Mouse (Mus musculus) forebrain, embryonic 12.5 days (tissue): ENCODE results near the gene Ccdc158. TPM values are rescaled to one million over a fixed set of nuclear protein-coding genes. Genes with fewer than 3 reads are reported as not detected.
A peak's percentile ranks its signal among the peaks of the same experiment; 100 is the strongest.

Experiments
- ATAC-seq: fragments of 200-750 bp; cut with Nextera tagmentation; 2 replicates; pipeline ENCODE4 v1.8.0; 2017; ENCODE audit warnings: moderate TSS enrichment; ENCODE audit not compliant: low FRiP score
- H3K27ac ChIP-seq: fragments of 300-500 bp; sonication (generic); 2 replicates; pipeline ENCODE4 v1.5.1; 2016; ENCODE audit warnings: mild to moderate bottlenecking
- H3K27me3 ChIP-seq: fragments of 300-500 bp; sonication (generic); 2 replicates; pipeline ENCODE4 v1.6.1; 2016; ENCODE audit warnings: mild to moderate bottlenecking
- H3K36me3 ChIP-seq: fragments of 300-500 bp; sonication (generic); replicated peaks from 2 replicates; pipeline ENCODE4 v1.6.1; 2016; ENCODE audit warnings: mild to moderate bottlenecking
- H3K4me1 ChIP-seq: fragments of 300-500 bp; sonication (generic); 2 replicates; pipeline ENCODE4 v1.6.1; 2016
- H3K4me2 ChIP-seq: fragments of 300-500 bp; sonication (generic); 2 replicates; pipeline ENCODE4 v1.6.1; 2016; ENCODE audit warnings: mild to moderate bottlenecking, moderate library complexity
- H3K4me3 ChIP-seq: fragments of 300-500 bp; sonication (generic); replicated peaks from 2 replicates; pipeline ENCODE4 v1.5.1; 2016; ENCODE audit warnings: mild to moderate bottlenecking
- H3K9ac ChIP-seq: fragments of 300-500 bp; sonication (generic); 2 replicates; pipeline ENCODE4 v1.6.1; 2016; ENCODE audit warnings: mild to moderate bottlenecking
- H3K9me3 ChIP-seq: fragments of 300-500 bp; sonication (generic); 2 replicates; pipeline ENCODE4 v1.6.1; 2016
- WGBS: fragments of 180-500 bp; shearing (Covaris S2); methylation state at CpG from one replicate; pipeline ENCODE4 v1.1.7; 2016; 5-methylcytosine and 5-hydroxymethylcytosine counted together
- polyA plus RNA-seq: library from polyadenylated mRNA; unstranded; fragments of >200 nt; fragmentation: Nextera tagmentation; extraction: Ambion mirVana; gene quantifications from 2 replicates; pipeline ENCODE4 v1.2.1, GENCODE M21; 2016

Ccdc158 gene
- polyA plus RNA-seq, 1 experiment from 2014 or later = 0.56 TPM

- 79% methylated on average over 5 of the region's 5 CpGs for WGBS
- no peak overlapping the region for H3K4me3 ChIP-seq
These were observed 53.2 kb downstream of the Ccdc158 start for GRCm38 (mm10) chr5:92621883-92622282.

GRCm38 (mm10) chr5:92612756-92613155, 62.3 kb downstream of the Ccdc158 start:
- Histone ChIP-seq H3K27me3 (no peaks in the 10 kb centered on the region), H3K4me2 (no peak overlapping the region), H3K9me3 (no peaks in the 10 kb centered on the region), H3K9ac (no peak overlapping the region), H3K36me3 (no peaks in the 10 kb centered on the region), H3K4me1 (no peaks in the 10 kb centered on the region), H3K4me3 (no peak overlapping the region), H3K27ac (no peak overlapping the region)
- WGBS = 85% methylated on average over 4 of the region's 4 CpGs
- ATAC-seq = no peak

More at GRCm38 (mm10) chr5:92621883-92622282, 53.2 kb downstream of the Ccdc158 start:
- Histone ChIP-seq H3K27me3 (no peaks in the 10 kb centered on the region), H3K9me3 (peaks cover 7% of the 10 kb centered on the region; the same call in 1 of the 2 replicates), H3K4me1 (no peaks in the 10 kb centered on the region), H3K36me3 (no peaks in the 10 kb centered on the region), H3K4me2 (no peak overlapping the region), H3K9ac (no peak overlapping the region), H3K27ac (no peak overlapping the region)
- ATAC-seq = no peak

- Histone ChIP-seq H3K27ac (no peak overlapping the region), H3K4me1 (peaks cover 5% of the 10 kb centered on the region; the same call in 1 of the 2 replicates), H3K4me3 (no peak overlapping the region), H3K9me3 (no peaks in the 10 kb centered on the region), H3K27me3 (peaks cover 11% of the 10 kb centered on the region), H3K9ac (no peak overlapping the region), H3K36me3 (no peaks in the 10 kb centered on the region), H3K4me2 (no peak overlapping the region)
- 85% methylated on average over 5 of the region's 5 CpGs for WGBS
- no peak for ATAC-seq
These were observed 67.4 kb downstream of the Ccdc158 start for GRCm38 (mm10) chr5:92607492-92608229.

- 84% methylated on average over 10 of the region's 10 CpGs for WGBS
- Histone ChIP-seq H3K4me1 (peaks cover 5% of the 10 kb centered on the region; the same call in 1 of the 2 replicates), H3K36me3 (no peaks in the 10 kb centered on the region), H3K4me2 (no peak overlapping the region), H3K27me3 (peaks cover 21% of the 10 kb centered on the region), H3K9ac (no peak overlapping the region), H3K9me3 (no peaks in the 10 kb centered on the region), H3K4me3 (no peak overlapping the region), H3K27ac (no peak overlapping the region)
- ATAC-seq = no peak
These were observed 70.4 kb downstream of the Ccdc158 start for GRCm38 (mm10) chr5:92604452-92605247.

GRCm38 (mm10) chr5:92602691-92603690, 72.1 kb downstream of the Ccdc158 start, which contains the start of gene Stbd1:
Gene Stbd1, plus strand, starts transcription at chr5:92603041.
- no peaks in the 10 kb centered on the region for H3K36me3 ChIP-seq
- H3K9ac ChIP-seq = peak within 1 kb of the TSS; percentile 71
- WGBS = under 1% methylated on average over 63 of the region's 69 CpGs
- H3K4me2 ChIP-seq = peak within 1 kb of the TSS; percentile 95
- peak; percentile 95 for ATAC-seq
- H3K4me1 ChIP-seq = peaks cover 5% of the 10 kb centered on the region; the same call in 1 of the 2 replicates
- H3K27ac ChIP-seq = no peak within 1 kb of the TSS
- H3K4me3 ChIP-seq = peak within 1 kb of the TSS; percentile 67
- H3K27me3 ChIP-seq = peaks cover 21% of the 10 kb centered on the region
- H3K9me3 ChIP-seq = no peaks in the 10 kb centered on the region

- ATAC-seq = no peak
- no peak overlapping the region for H3K4me2 ChIP-seq
- no peak overlapping the region for H3K9ac ChIP-seq
- H3K4me3 ChIP-seq = no peak overlapping the region
- no peaks in the 10 kb centered on the region for H3K9me3 ChIP-seq
- H3K36me3 ChIP-seq = no peaks in the 10 kb centered on the region
- H3K27ac ChIP-seq = no peak overlapping the region
- H3K27me3 ChIP-seq = peaks cover 17% of the 10 kb centered on the region; the same call in 1 of the 2 replicates
- peaks cover 5% of the 10 kb centered on the region; the same call in 1 of the 2 replicates for H3K4me1 ChIP-seq
- WGBS = 86% methylated on average over 10 of the region's 10 CpGs
These were observed 76.0 kb downstream of the Ccdc158 start for GRCm38 (mm10) chr5:92599030-92599429.

- ATAC-seq = no peak
- H3K27ac ChIP-seq = no peak overlapping the region
- no peak overlapping the region for H3K4me2 ChIP-seq
- no peaks in the 10 kb centered on the region for H3K9me3 ChIP-seq
- no peak overlapping the region for H3K9ac ChIP-seq
- 93% methylated on average over 8 of the region's 8 CpGs for WGBS
- no peaks in the 10 kb centered on the region for H3K36me3 ChIP-seq
- peaks cover 7% of the 10 kb centered on the region; the same call in 1 of the 2 replicates for H3K27me3 ChIP-seq
- no peaks in the 10 kb centered on the region for H3K4me1 ChIP-seq
- H3K4me3 ChIP-seq = no peak overlapping the region
These were observed 78.2 kb downstream of the Ccdc158 start for GRCm38 (mm10) chr5:92596865-92597264.

- Histone ChIP-seq H3K27me3 (no peaks in the 10 kb centered on the region), H3K9me3 (no peaks in the 10 kb centered on the region), H3K4me3 (no peak overlapping the region), H3K9ac (no peak overlapping the region), H3K36me3 (no peaks in the 10 kb centered on the region), H3K27ac (no peak overlapping the region), H3K4me1 (no peaks in the 10 kb centered on the region), H3K4me2 (no peak overlapping the region)
- ATAC-seq = no peak
- 89% methylated on average over 5 of the region's 5 CpGs for WGBS
These were observed 80.0 kb downstream of the Ccdc158 start for GRCm38 (mm10) chr5:92595026-92595425.

- no peaks in the 10 kb centered on the region for H3K9me3 ChIP-seq
- H3K4me2 ChIP-seq = no peak overlapping the region
- H3K27me3 ChIP-seq = no peaks in the 10 kb centered on the region
- no peaks in the 10 kb centered on the region for H3K36me3 ChIP-seq
- H3K9ac ChIP-seq = no peak overlapping the region
- H3K4me3 ChIP-seq = no peak overlapping the region
- no peak overlapping the region for H3K27ac ChIP-seq
- 77% methylated on average over 10 of the region's 10 CpGs for WGBS
- no peak for ATAC-seq
- H3K4me1 ChIP-seq = no peaks in the 10 kb centered on the region
These were observed 89.1 kb downstream of the Ccdc158 start for GRCm38 (mm10) chr5:92585932-92586331.

- H3K36me3 ChIP-seq = no peaks in the 10 kb centered on the region
- ATAC-seq = no peak
- WGBS = 90% methylated on average over 14 of the region's 14 CpGs
- no peaks in the 10 kb centered on the region for H3K27me3 ChIP-seq
- no peak overlapping the region for H3K27ac ChIP-seq
- no peak overlapping the region for H3K4me3 ChIP-seq
- H3K4me2 ChIP-seq = no peak overlapping the region
- H3K9me3 ChIP-seq = no peaks in the 10 kb centered on the region
- H3K4me1 ChIP-seq = no peaks in the 10 kb centered on the region
- no peak overlapping the region for H3K9ac ChIP-seq
These were observed 95.5 kb downstream of the Ccdc158 start for GRCm38 (mm10) chr5:92579559-92579958.

- Histone ChIP-seq H3K9ac (no peak overlapping the region), H3K27me3 (no peaks in the 10 kb centered on the region), H3K4me2 (no peak overlapping the region), H3K27ac (no peak overlapping the region), H3K36me3 (no peaks in the 10 kb centered on the region), H3K4me1 (no peaks in the 10 kb centered on the region), H3K9me3 (no peaks in the 10 kb centered on the region), H3K4me3 (no peak overlapping the region)
- ATAC-seq = no peak
- 90% methylated on average over 4 of the region's 4 CpGs for WGBS
These were observed 103.8 kb downstream of the Ccdc158 start for GRCm38 (mm10) chr5:92571232-92571631.
